Mouse (Mus musculus): ENCODE data around the gene Tmem245. TPM values are rescaled to one million over a fixed set of nuclear protein-coding genes. Genes with fewer than 3 reads are reported as not detected.

The Tmem245 gene
- polyA plus RNA-seq, 1 experiment from 2014 or later = 9.9 TPM

DNA sequence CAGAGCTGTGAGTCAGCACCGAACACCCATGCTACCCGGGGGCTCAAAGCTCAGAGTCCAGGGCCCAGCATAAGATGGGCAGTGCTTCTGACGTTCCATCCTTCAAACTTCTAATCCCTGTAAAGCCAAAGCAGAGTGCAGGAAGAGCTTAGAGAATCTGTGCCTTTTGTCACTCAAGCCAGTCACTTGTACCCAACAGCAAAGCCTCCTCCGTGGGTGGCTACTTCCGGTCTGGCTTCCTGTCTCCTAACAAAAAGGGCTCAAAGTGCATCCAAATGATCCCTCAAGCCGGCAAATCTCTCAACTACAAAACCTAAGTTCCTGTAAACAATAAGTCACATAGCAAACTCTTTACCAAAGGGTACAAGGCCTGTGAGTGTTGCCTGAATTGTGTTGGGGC, 2.3 kb upstream of the Tmem245 start:
- no peaks in the 10 kb centered on the region for H3K27me3 ChIP-seq
- no peaks in the 10 kb centered on the region for H3K9me3 ChIP-seq
- H3K27ac ChIP-seq = no peak overlapping the region
- ATAC-seq (ENCODE audit: insufficient number of reproducible peaks, insufficient read depth, low FRiP score, low TSS enrichment, low read depth) = no peak
- H3K4me2 ChIP-seq = no peak overlapping the region
- WGBS = 63% methylated on average over 6 of the region's 6 CpGs
- no peak overlapping the region for H3K4me3 ChIP-seq
- peaks cover 20% of the 10 kb centered on the region for H3K4me1 ChIP-seq
- no peaks in the 10 kb centered on the region for H3K36me3 ChIP-seq
- H3K9ac ChIP-seq = no peak overlapping the region

DNA sequence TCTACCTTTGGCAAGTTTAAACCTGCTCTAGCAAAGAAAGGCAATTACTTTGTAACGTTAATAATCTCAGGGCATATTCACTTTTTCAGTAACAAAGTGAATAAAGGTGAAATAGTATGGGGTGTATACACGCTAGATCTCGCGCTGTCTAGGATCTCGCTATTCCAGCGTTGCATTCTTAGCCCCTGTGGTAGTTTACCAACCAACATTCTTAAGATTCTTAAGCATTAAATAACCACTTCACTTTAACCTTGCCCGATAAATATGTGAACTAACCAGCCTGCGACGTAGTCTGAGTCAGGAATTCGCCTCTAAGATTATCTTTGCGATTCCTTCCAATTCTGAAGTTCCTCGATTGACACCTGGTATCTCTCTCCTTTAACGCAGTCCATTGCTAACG, 1.1 kb downstream of the Tmem245 start:
- H3K27ac ChIP-seq = peak overlapping the region; percentile 93
- H3K4me1 ChIP-seq = peaks cover 43% of the 10 kb centered on the region
- no peaks in the 10 kb centered on the region for H3K27me3 ChIP-seq
- H3K4me3 ChIP-seq = peak overlapping the region; percentile 89
- H3K9ac ChIP-seq = peak overlapping the region; percentile 94
- peak overlapping the region; percentile 78 for H3K4me2 ChIP-seq
- H3K36me3 ChIP-seq = no peaks in the 10 kb centered on the region
- H3K9me3 ChIP-seq = no peaks in the 10 kb centered on the region
- no peak for ATAC-seq (ENCODE audit: insufficient number of reproducible peaks, insufficient read depth, low FRiP score, low TSS enrichment, low read depth)
- under 1% methylated on average over 14 of the region's 14 CpGs for WGBS

DNA sequence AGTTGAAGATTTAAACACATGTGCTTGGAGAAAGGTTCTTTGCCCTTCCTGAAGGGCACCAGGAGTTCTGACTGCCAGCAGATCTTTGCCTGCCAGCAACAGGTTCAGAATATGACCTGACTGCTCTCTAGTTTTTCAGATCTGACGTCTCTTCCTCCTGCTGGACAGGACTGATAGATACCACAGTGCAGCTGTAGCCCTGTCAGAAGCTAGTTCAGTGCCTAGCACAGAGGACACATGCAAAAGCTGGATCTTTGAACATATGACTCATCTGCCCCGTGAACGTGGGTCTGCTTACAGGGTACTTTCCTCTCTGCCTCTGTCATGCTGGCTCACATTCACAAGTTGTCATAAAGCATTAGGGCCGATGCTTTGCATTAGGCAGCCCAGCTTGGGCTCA, 3.0 kb downstream of the Tmem245 start:
- peaks cover 50% of the 10 kb centered on the region for H3K4me1 ChIP-seq
- H3K4me2 ChIP-seq = 0 out of 2 replicates have a peak overlapping the region, but pooled peaks have one; percentile 18
- no peak for ATAC-seq (ENCODE audit: insufficient number of reproducible peaks, insufficient read depth, low FRiP score, low TSS enrichment, low read depth)
- H3K27ac ChIP-seq = no peak overlapping the region
- WGBS = 49% methylated on average over 4 of the region's 4 CpGs
- H3K9ac ChIP-seq = peak overlapping the region; percentile 55; the same call in 1 of the 2 replicates
- H3K4me3 ChIP-seq = no peak overlapping the region
- no peaks in the 10 kb centered on the region for H3K9me3 ChIP-seq
- no peaks in the 10 kb centered on the region for H3K36me3 ChIP-seq
- H3K27me3 ChIP-seq = no peaks in the 10 kb centered on the region

DNA sequence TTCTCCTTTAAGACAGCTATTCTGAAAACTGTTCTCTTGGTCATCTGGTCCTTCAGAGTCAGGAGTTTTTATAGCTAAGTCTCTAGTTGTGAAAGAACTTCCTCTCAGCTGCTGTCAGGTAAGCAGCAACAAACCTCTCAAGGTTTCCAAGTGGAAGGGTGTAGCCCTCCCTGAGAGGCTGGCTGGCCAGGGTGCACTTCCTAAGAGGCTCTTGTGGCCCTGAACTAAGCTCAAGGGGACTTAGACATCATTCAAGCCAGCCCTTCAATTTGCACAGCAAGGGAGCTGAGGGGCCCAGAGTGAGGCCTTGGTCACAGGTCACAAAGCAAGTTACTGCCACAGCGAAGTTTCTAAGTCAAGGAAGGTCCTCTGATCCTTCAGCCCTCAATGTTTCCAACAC, 4.0 kb downstream of the Tmem245 start:
- H3K27me3 ChIP-seq = no peaks in the 10 kb centered on the region
- 58% methylated on average over 1 of the region's 1 CpGs for WGBS
- H3K4me2 ChIP-seq = no peak overlapping the region
- no peak for ATAC-seq (ENCODE audit: insufficient number of reproducible peaks, insufficient read depth, low FRiP score, low TSS enrichment, low read depth)
- no peak overlapping the region for H3K9ac ChIP-seq
- H3K4me1 ChIP-seq = peaks cover 50% of the 10 kb centered on the region
- peaks cover 4% of the 10 kb centered on the region; the same call in 1 of the 2 replicates for H3K36me3 ChIP-seq
- no peak overlapping the region for H3K27ac ChIP-seq
- H3K9me3 ChIP-seq = no peaks in the 10 kb centered on the region
- no peak overlapping the region for H3K4me3 ChIP-seq

DNA sequence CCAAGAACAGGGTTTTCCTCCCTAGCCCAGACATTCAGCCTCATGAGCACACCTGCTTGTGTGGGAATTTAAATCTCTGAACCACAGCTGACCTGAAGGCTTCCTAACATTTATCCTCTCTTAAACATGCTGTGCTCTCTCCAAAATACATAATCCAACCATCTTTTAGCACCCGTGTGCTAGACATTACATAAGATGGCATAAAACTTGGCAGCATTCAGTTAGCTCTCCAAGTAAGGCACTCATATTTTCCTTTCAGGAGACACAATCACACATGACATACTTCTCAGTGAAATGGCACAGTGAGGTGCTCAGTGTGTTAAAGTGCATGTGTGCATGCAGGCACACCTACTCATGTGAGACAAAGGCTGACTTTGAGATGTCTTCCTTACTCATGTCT, 4.7 kb downstream of the Tmem245 start:
- Histone ChIP-seq H3K4me3 (no peak overlapping the region), H3K4me1 (peaks cover 46% of the 10 kb centered on the region), H3K4me2 (no peak overlapping the region), H3K36me3 (peaks cover 4% of the 10 kb centered on the region; the same call in 1 of the 2 replicates), H3K27me3 (no peaks in the 10 kb centered on the region), H3K9ac (no peak overlapping the region), H3K9me3 (no peaks in the 10 kb centered on the region), H3K27ac (no peak overlapping the region)
- no peak for ATAC-seq (ENCODE audit: insufficient number of reproducible peaks, insufficient read depth, low FRiP score, low TSS enrichment, low read depth)
- WGBS = 77% methylated on average over 1 of the region's 1 CpGs

DNA sequence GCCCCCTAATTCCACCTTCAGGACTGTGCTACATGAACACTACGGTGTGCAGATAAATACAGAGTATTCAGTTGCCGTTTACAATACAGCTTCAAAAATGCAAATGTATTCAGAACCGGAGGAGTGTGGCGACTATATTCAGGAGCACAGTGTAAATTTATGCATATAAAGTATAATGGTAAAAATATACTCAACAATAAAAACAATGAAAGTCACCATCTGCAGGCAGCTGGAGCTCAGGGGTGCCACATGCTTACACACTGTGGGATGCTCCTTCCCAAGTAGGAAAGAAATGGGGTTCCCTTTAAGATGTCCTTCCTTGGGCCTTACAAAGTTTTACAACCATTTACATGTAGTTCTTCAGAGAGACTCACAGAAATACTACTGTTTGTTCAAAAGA, 5.8 kb downstream of the Tmem245 start:
- Histone ChIP-seq H3K4me2 (no peak overlapping the region), H3K9me3 (no peaks in the 10 kb centered on the region), H3K27ac (no peak overlapping the region), H3K4me1 (peaks cover 44% of the 10 kb centered on the region), H3K27me3 (no peaks in the 10 kb centered on the region), H3K9ac (no peak overlapping the region), H3K36me3 (peaks cover 4% of the 10 kb centered on the region; the same call in 1 of the 2 replicates), H3K4me3 (no peak overlapping the region)
- WGBS = 86% methylated on average over 4 of the region's 4 CpGs
- no peak for ATAC-seq (ENCODE audit: insufficient number of reproducible peaks, insufficient read depth, low FRiP score, low TSS enrichment, low read depth)

DNA sequence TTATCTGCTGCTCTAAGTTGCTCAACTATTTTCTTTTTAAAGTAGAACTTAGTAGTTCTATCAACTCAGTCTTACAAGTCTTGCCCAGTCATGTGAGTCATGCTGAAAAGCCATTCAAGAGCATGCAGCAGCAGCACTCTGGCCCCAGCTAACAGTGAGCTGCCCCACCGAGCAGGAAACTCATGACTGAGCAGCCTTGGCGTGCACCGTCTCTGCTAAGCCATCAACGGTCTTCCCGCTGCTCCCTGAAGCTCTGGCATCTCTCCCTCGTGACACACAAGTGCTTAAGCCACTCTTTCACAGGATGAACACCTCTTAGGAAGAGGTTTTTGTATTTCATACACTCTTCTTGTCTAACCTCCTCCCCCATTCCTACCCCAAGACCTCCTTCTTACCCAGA, 10.1 kb downstream of the Tmem245 start:
- ATAC-seq (ENCODE audit: insufficient number of reproducible peaks, insufficient read depth, low FRiP score, low TSS enrichment, low read depth) = no peak
- H3K27ac ChIP-seq = no peak overlapping the region
- no peak overlapping the region for H3K9ac ChIP-seq
- H3K4me3 ChIP-seq = no peak overlapping the region
- H3K27me3 ChIP-seq = no peaks in the 10 kb centered on the region
- no peak overlapping the region for H3K4me2 ChIP-seq
- 64% methylated on average over 6 of the region's 6 CpGs for WGBS
- H3K4me1 ChIP-seq = peaks cover 7% of the 10 kb centered on the region
- peaks cover 38% of the 10 kb centered on the region for H3K36me3 ChIP-seq
- no peaks in the 10 kb centered on the region for H3K9me3 ChIP-seq

DNA sequence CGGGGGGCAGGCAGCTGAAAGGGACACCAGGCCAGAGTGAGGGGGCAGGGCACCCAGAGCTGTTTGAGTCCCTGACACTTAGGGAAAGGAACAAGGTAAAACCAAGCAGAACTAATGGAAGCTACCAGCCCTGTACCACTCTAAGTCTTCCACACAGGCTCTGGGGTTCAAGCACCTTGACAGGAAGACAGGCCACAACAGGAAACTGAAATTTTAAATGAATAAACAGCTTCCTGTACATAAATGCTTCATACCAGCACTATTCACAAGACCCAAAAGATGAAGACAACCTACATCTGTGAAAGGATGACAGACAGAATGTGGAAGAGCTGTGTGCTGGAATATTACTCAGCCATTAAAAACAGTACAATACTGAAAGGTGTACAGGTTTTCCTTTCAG, 11.9 kb downstream of the Tmem245 start:
- Histone ChIP-seq H3K4me3 (no peak overlapping the region), H3K27me3 (no peaks in the 10 kb centered on the region), H3K4me2 (no peak overlapping the region), H3K27ac (no peak overlapping the region), H3K36me3 (peaks cover 46% of the 10 kb centered on the region), H3K9ac (no peak overlapping the region), H3K4me1 (peaks cover 1% of the 10 kb centered on the region; the same call in 1 of the 2 replicates), H3K9me3 (no peaks in the 10 kb centered on the region)
- no peak for ATAC-seq (ENCODE audit: insufficient number of reproducible peaks, insufficient read depth, low FRiP score, low TSS enrichment, low read depth)
- 83% methylated on average over 1 of the region's 1 CpGs for WGBS

DNA sequence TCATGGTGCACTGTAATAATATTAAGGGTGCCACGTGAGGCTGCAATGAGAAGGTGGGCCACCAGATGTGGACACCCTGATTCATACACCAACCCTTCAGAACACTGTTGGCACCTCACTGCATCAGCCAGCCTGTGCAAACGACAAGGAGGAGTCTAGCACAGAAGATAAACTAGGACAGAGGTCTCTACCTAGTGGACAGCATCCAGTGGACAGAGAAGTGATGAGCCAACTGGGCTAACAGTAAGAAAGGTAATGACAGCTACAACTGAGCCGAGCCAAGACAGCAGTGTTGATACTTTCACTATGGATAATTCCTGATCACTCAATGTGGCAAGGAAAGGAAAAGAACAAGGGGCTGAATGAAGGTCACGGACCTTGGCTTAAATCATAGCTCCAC, 14.1 kb downstream of the Tmem245 start:
- no peak for ATAC-seq (ENCODE audit: insufficient number of reproducible peaks, insufficient read depth, low FRiP score, low TSS enrichment, low read depth)
- Histone ChIP-seq H3K36me3 (peaks cover 51% of the 10 kb centered on the region), H3K9ac (no peak overlapping the region), H3K9me3 (no peaks in the 10 kb centered on the region), H3K4me2 (no peak overlapping the region), H3K27ac (no peak overlapping the region), H3K4me3 (no peak overlapping the region), H3K27me3 (no peaks in the 10 kb centered on the region), H3K4me1 (peaks cover 4% of the 10 kb centered on the region; the same call in 1 of the 2 replicates)
- 90% methylated on average over 4 of the region's 4 CpGs for WGBS

DNA sequence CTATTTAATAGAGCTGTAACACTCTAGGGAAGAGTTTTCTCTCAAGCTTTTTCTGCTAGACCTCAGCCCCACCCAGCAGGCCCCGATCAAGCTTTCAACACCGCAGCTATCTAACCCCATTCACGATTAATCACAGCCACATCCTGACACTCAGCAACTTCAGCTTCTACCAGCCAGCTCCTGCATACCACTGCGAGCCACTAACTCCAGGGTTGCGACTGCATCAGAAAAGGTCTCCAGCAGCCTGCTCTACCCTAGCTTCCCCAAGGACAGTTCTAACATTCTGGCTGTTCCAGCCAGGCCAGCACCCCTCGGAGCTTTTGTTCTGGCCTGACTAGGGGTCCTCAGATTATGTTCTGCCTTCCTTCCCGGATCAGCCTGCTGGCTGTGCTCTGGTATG, 15.1 kb downstream of the Tmem245 start:
- no peak for ATAC-seq (ENCODE audit: insufficient number of reproducible peaks, insufficient read depth, low FRiP score, low TSS enrichment, low read depth)
- WGBS = 62% methylated on average over 7 of the region's 7 CpGs

DNA sequence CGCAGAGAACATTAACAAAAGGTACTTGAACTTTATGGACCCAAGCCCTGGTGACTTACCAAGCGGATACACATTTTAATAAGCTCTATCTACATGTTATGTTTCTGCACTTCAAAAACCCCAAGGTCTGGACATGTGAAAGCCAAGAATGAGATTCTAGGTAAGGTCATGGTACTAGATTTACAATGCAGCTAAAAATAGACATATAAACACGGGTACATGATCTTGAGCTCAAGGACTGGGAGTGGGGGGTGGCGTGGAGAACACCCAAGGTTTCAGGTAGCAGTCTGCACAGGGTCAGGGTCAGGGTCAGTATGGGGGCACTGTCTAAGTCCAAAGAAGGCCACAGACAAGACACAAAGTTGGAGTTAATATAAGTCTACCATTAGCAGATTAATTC, 16.9 kb downstream of the Tmem245 start:
- H3K27me3 ChIP-seq = no peaks in the 10 kb centered on the region
- H3K4me1 ChIP-seq = peaks cover 8% of the 10 kb centered on the region; the same call in 1 of the 2 replicates
- H3K9ac ChIP-seq = no peak overlapping the region
- WGBS = 79% methylated on average over 4 of the region's 4 CpGs
- ATAC-seq (ENCODE audit: insufficient number of reproducible peaks, insufficient read depth, low FRiP score, low TSS enrichment, low read depth) = no peak
- H3K4me2 ChIP-seq = no peak overlapping the region
- no peak overlapping the region for H3K4me3 ChIP-seq
- H3K9me3 ChIP-seq = no peaks in the 10 kb centered on the region
- peaks cover 56% of the 10 kb centered on the region for H3K36me3 ChIP-seq
- H3K27ac ChIP-seq = no peak overlapping the region

More for the DNA sequence above, 15.1 kb downstream of the Tmem245 start:
- no peak overlapping the region for H3K9ac ChIP-seq
- H3K4me2 ChIP-seq = no peak overlapping the region
- H3K27me3 ChIP-seq = no peaks in the 10 kb centered on the region
- no peaks in the 10 kb centered on the region for H3K9me3 ChIP-seq
- no peak overlapping the region for H3K4me3 ChIP-seq
- H3K4me1 ChIP-seq = peaks cover 8% of the 10 kb centered on the region; the same call in 1 of the 2 replicates
- H3K27ac ChIP-seq = no peak overlapping the region
- peaks cover 57% of the 10 kb centered on the region for H3K36me3 ChIP-seq

DNA sequence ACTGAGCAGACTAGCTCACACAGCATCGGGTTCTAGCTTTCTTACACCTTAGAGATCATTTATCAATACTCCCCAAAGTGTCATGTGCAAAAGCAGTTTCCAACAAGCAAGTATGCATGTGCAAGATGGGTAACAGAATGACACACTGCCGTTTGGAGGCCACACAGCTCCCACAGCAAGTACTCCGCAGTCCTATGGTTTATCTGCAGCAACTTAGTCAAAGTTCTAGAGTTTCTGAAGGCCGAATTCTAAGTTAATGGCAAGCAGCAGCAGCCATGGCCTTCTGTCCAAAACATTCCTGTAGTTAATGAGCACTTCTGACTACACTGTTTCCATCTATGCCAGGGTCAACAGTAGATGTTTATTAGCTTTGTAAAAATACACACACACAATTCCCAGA, 20.3 kb downstream of the Tmem245 start:
- Histone ChIP-seq H3K27ac (no peak overlapping the region), H3K4me3 (no peak overlapping the region), H3K4me2 (no peak overlapping the region), H3K9me3 (no peaks in the 10 kb centered on the region), H3K27me3 (no peaks in the 10 kb centered on the region), H3K36me3 (peaks cover 60% of the 10 kb centered on the region), H3K9ac (no peak overlapping the region), H3K4me1 (peaks cover 8% of the 10 kb centered on the region; the same call in 1 of the 2 replicates)
- WGBS = 79% methylated on average over 4 of the region's 4 CpGs
- no peak for ATAC-seq (ENCODE audit: insufficient number of reproducible peaks, insufficient read depth, low FRiP score, low TSS enrichment, low read depth)

All from embryonic facial prominence, embryonic 13.5 days (tissue).